Mouse (Mus musculus) forebrain, embryonic 13.5 days (tissue): Measurements from ENCODE around the gene Omg. TPM values are rescaled to one million over a fixed set of nuclear protein-coding genes. Genes with fewer than 3 reads are reported as not detected.

Experiments
- ATAC-seq: fragments of 200-750 bp; cut with Nextera tagmentation; 2 replicates; pipeline ENCODE4 v1.8.0; 2017
- H3K27ac ChIP-seq: fragments of 300-500 bp; sonication (generic); 2 replicates; pipeline ENCODE4 v1.5.1; 2015; ENCODE audit warnings: inconsistent platforms, mild to moderate bottlenecking, moderate library complexity
- H3K27me3 ChIP-seq: fragments of 300-500 bp; sonication (generic); 2 replicates; pipeline ENCODE4 v1.6.1; 2015; ENCODE audit warnings: mild to moderate bottlenecking, inconsistent platforms
- H3K36me3 ChIP-seq: fragments of 300-500 bp; sonication (generic); 2 replicates; pipeline ENCODE4 v1.6.1; 2015; ENCODE audit warnings: mild to moderate bottlenecking, inconsistent platforms; ENCODE audit not compliant: poor library complexity, severe bottlenecking
- H3K4me1 ChIP-seq: fragments of 300-500 bp; sonication (generic); 2 replicates; pipeline ENCODE4 v1.6.1; 2015; ENCODE audit warnings: inconsistent platforms
- H3K4me2 ChIP-seq: fragments of 300-500 bp; sonication (generic); 2 replicates; pipeline ENCODE4 v1.6.1; 2015; ENCODE audit warnings: inconsistent platforms, mild to moderate bottlenecking, moderate library complexity
- H3K4me3 ChIP-seq: fragments of 300-500 bp; sonication (generic); 2 replicates; pipeline ENCODE4 v1.5.1; 2015; ENCODE audit warnings: mild to moderate bottlenecking, inconsistent platforms
- H3K9ac ChIP-seq: fragments of 300-500 bp; sonication (generic); 2 replicates; pipeline ENCODE4 v1.6.1; 2015; ENCODE audit warnings: mild to moderate bottlenecking, inconsistent platforms
- H3K9me3 ChIP-seq: fragments of 300-500 bp; sonication (generic); replicated peaks from 2 replicates; pipeline ENCODE4 v1.6.1; 2016; ENCODE audit warnings: inconsistent platforms
- WGBS: fragments of 180-500 bp; shearing (Covaris S2); methylation state at CpG from one replicate; pipeline ENCODE4 v1.1.7; 2015; 5-methylcytosine and 5-hydroxymethylcytosine counted together
- polyA plus RNA-seq: library from polyadenylated mRNA; unstranded; fragments of >200 nt; fragmentation: Nextera tagmentation; extraction: Ambion mirVana; gene quantifications from 2 replicates; pipeline ENCODE4 v1.2.1, GENCODE M21; 2015

The Omg gene
- polyA plus RNA-seq, 1 experiment from 2014 or later = 1.1 TPM

- Histone ChIP-seq H3K9me3 (no peaks in the 10 kb centered on the region), H3K9ac (no peak overlapping the region), H3K27ac (no peak overlapping the region), H3K4me3 (no peak overlapping the region), H3K36me3 (peaks cover 20% of the 10 kb centered on the region), H3K27me3 (no peaks in the 10 kb centered on the region), H3K4me2 (no peak overlapping the region), H3K4me1 (no peaks in the 10 kb centered on the region)
- no peak for ATAC-seq
- 92% methylated on average over 5 of the region's 5 CpGs for WGBS
Observed at GRCm38 (mm10) chr11:79527739-79528384, 24.0 kb upstream of the Omg start.

- WGBS = 85% methylated on average over 15 of the region's 15 CpGs
- ATAC-seq = no peak
- no peaks in the 10 kb centered on the region for H3K4me1 ChIP-seq
- no peak overlapping the region for H3K9ac ChIP-seq
- no peak overlapping the region for H3K27ac ChIP-seq
- no peak overlapping the region for H3K4me2 ChIP-seq
- H3K4me3 ChIP-seq = no peak overlapping the region
- no peaks in the 10 kb centered on the region for H3K9me3 ChIP-seq
- no peaks in the 10 kb centered on the region for H3K27me3 ChIP-seq
- peaks cover 20% of the 10 kb centered on the region for H3K36me3 ChIP-seq
Observed at GRCm38 (mm10) chr11:79527015-79527738, 23.3 kb upstream of the Omg start.

GRCm38 (mm10) chr11:79526549-79526948 lies 22.7 kb upstream of the Omg start:
- H3K4me3 ChIP-seq = no peak overlapping the region
- no peaks in the 10 kb centered on the region for H3K27me3 ChIP-seq
- no peaks in the 10 kb centered on the region for H3K4me1 ChIP-seq
- no peak overlapping the region for H3K4me2 ChIP-seq
- H3K9me3 ChIP-seq = no peaks in the 10 kb centered on the region
- H3K27ac ChIP-seq = no peak overlapping the region
- WGBS = 96% methylated on average over 3 of the region's 3 CpGs
- H3K36me3 ChIP-seq = peaks cover 15% of the 10 kb centered on the region
- no peak for ATAC-seq
- H3K9ac ChIP-seq = no peak overlapping the region

GRCm38 (mm10) chr11:79524310-79524575 lies 20.4 kb upstream of the Omg start:
- H3K36me3 ChIP-seq = peaks cover 10% of the 10 kb centered on the region; the same call in 1 of the 2 replicates

GRCm38 (mm10) chr11:79523560-79524309 lies 19.9 kb upstream of the Omg start, which contains the start of gene Evi2b:
Evi2b (minus strand) TSS chr11:79523762.
- no peaks in the 10 kb centered on the region for H3K27me3 ChIP-seq
- no peak within 1 kb of the TSS for H3K9ac ChIP-seq
- WGBS = 89% methylated on average over 10 of the region's 10 CpGs
- H3K4me2 ChIP-seq = no peak within 1 kb of the TSS
- no peak for ATAC-seq
- H3K4me3 ChIP-seq = no peak within 1 kb of the TSS
- H3K27ac ChIP-seq = no peak within 1 kb of the TSS
- no peaks in the 10 kb centered on the region for H3K4me1 ChIP-seq
- no peaks in the 10 kb centered on the region for H3K9me3 ChIP-seq
- H3K36me3 ChIP-seq = peaks cover 10% of the 10 kb centered on the region; the same call in 1 of the 2 replicates

More at GRCm38 (mm10) chr11:79524310-79524575, 20.4 kb upstream of the Omg start:
- Histone ChIP-seq H3K27ac (no peak overlapping the region), H3K9me3 (no peaks in the 10 kb centered on the region), H3K4me2 (no peak overlapping the region), H3K4me3 (no peak overlapping the region), H3K27me3 (no peaks in the 10 kb centered on the region), H3K9ac (no peak overlapping the region), H3K4me1 (no peaks in the 10 kb centered on the region)
- ATAC-seq = no peak
- 91% methylated on average over 1 of the region's 1 CpGs for WGBS

GRCm38 (mm10) chr11:79522944-79523343 lies 19.1 kb upstream of the Omg start:
- Histone ChIP-seq H3K36me3 (peaks cover 6% of the 10 kb centered on the region; the same call in 1 of the 2 replicates), H3K27ac (no peak overlapping the region), H3K27me3 (no peaks in the 10 kb centered on the region), H3K4me2 (no peak overlapping the region), H3K4me1 (no peaks in the 10 kb centered on the region), H3K4me3 (no peak overlapping the region), H3K9ac (no peak overlapping the region), H3K9me3 (no peaks in the 10 kb centered on the region)
- WGBS = 100% methylated on average over 1 of the region's 1 CpGs
- no peak for ATAC-seq

- Histone ChIP-seq H3K4me1 (no peaks in the 10 kb centered on the region), H3K27me3 (no peaks in the 10 kb centered on the region), H3K4me3 (no peak overlapping the region), H3K36me3 (0 out of 2 replicates have a peak, but pooled peaks cover 2% of the 10 kb centered on the region), H3K9me3 (no peaks in the 10 kb centered on the region), H3K9ac (no peak overlapping the region), H3K4me2 (no peak overlapping the region), H3K27ac (no peak overlapping the region)
- ATAC-seq = no peak
Observed at GRCm38 (mm10) chr11:79521930-79522329, 18.0 kb upstream of the Omg start.

GRCm38 (mm10) chr11:79520772-79521171 lies 16.9 kb upstream of the Omg start:
- H3K9me3 ChIP-seq = no peaks in the 10 kb centered on the region
- H3K27me3 ChIP-seq = no peaks in the 10 kb centered on the region
- no peak overlapping the region for H3K27ac ChIP-seq
- H3K4me3 ChIP-seq = no peak overlapping the region
- no peak overlapping the region for H3K9ac ChIP-seq
- no peaks in the 10 kb centered on the region for H3K4me1 ChIP-seq
- 0 out of 2 replicates have a peak, but pooled peaks cover 2% of the 10 kb centered on the region for H3K36me3 ChIP-seq
- ATAC-seq = no peak
- H3K4me2 ChIP-seq = no peak overlapping the region

GRCm38 (mm10) chr11:79519878-79520291 lies 16.0 kb upstream of the Omg start:
- 83% methylated on average over 1 of the region's 1 CpGs for WGBS
- no peaks in the 10 kb centered on the region for H3K9me3 ChIP-seq
- 0 out of 2 replicates have a peak, but pooled peaks cover 5% of the 10 kb centered on the region for H3K36me3 ChIP-seq
- H3K27ac ChIP-seq = no peak overlapping the region
- no peak overlapping the region for H3K9ac ChIP-seq
- no peaks in the 10 kb centered on the region for H3K27me3 ChIP-seq
- no peak overlapping the region for H3K4me3 ChIP-seq
- no peaks in the 10 kb centered on the region for H3K4me1 ChIP-seq
- H3K4me2 ChIP-seq = no peak overlapping the region
- no peak for ATAC-seq

GRCm38 (mm10) chr11:79519299-79519698 lies 15.4 kb upstream of the Omg start:
- Histone ChIP-seq H3K27ac (no peak overlapping the region), H3K27me3 (no peaks in the 10 kb centered on the region), H3K4me1 (no peaks in the 10 kb centered on the region), H3K4me3 (no peak overlapping the region), H3K4me2 (no peak overlapping the region), H3K36me3 (0 out of 2 replicates have a peak, but pooled peaks cover 3% of the 10 kb centered on the region), H3K9ac (no peak overlapping the region), H3K9me3 (no peaks in the 10 kb centered on the region)
- WGBS = 92% methylated on average over 6 of the region's 6 CpGs
- no peak for ATAC-seq

- H3K27me3 ChIP-seq = no peaks in the 10 kb centered on the region
Observed at GRCm38 (mm10) chr11:79515798-79516197, 11.9 kb upstream of the Omg start.

GRCm38 (mm10) chr11:79515331-79515730 lies 11.4 kb upstream of the Omg start:
- no peak overlapping the region for H3K4me3 ChIP-seq
- no peaks in the 10 kb centered on the region for H3K9me3 ChIP-seq
- no peak overlapping the region for H3K27ac ChIP-seq
- H3K27me3 ChIP-seq = no peaks in the 10 kb centered on the region
- H3K36me3 ChIP-seq = 0 out of 2 replicates have a peak, but pooled peaks cover 3% of the 10 kb centered on the region
- ATAC-seq = no peak
- no peak overlapping the region for H3K4me2 ChIP-seq
- H3K9ac ChIP-seq = no peak overlapping the region
- H3K4me1 ChIP-seq = no peaks in the 10 kb centered on the region
- WGBS = 83% methylated on average over 6 of the region's 6 CpGs

More at GRCm38 (mm10) chr11:79515798-79516197, 11.9 kb upstream of the Omg start:
- H3K9me3 ChIP-seq = no peaks in the 10 kb centered on the region
- H3K36me3 ChIP-seq = 0 out of 2 replicates have a peak, but pooled peaks cover 3% of the 10 kb centered on the region
- no peak overlapping the region for H3K4me3 ChIP-seq
- ATAC-seq = no peak
- WGBS = 95% methylated on average over 2 of the region's 2 CpGs
- H3K27ac ChIP-seq = no peak overlapping the region
- no peaks in the 10 kb centered on the region for H3K4me1 ChIP-seq
- H3K9ac ChIP-seq = no peak overlapping the region
- H3K4me2 ChIP-seq = no peak overlapping the region
